Mouse (Mus musculus) Patski (cell line): ENCODE results near the gene Anks1. TPM values are rescaled to one million over a fixed set of nuclear protein-coding genes. Genes with fewer than 3 reads are reported as not detected.

ENCODE experiments used
- ATAC-seq: fragments of 100-300 bp; one replicate; pipeline ENCODE4 v1.8.0; 2021
- CTCF ChIA-PET: fragments of 350-600 bp; sonication (Branson Sonifier 250); formaldehyde crosslinking; loops from one replicate; lab custom pipeline; 2022; ENCODE audit warnings: inconsistent platforms; lab: Charles Lee
- POLR2A ChIA-PET: fragments of 350-600 bp; sonication (Branson Sonifier 250); formaldehyde crosslinking; loops from one replicate; lab custom pipeline; 2022; ENCODE audit warnings: antibody characterized with exemption, inconsistent platforms; lab: Charles Lee
- DNase-seq: peaks from one replicate; pipeline ENCODE4 v3.0.0-alpha.2; 2011; ENCODE audit warnings: low read depth, low spot score
- H3K27me3 ChIP-seq: fragments of 371-371 bp; one replicate; pipeline ENCODE4 v1.5.1; 2021
- CTCF ChIP-seq: fragments of 100-300 bp; IDR thresholded peaks from one replicate; pipeline ENCODE4 v1.5.1; 2021
- in situ Hi-C: fragments of 300-500 bp; cut with MboI; formaldehyde crosslinking; loops from 3 replicates; pipeline ENCODE4 v1.11.1; 2018; ENCODE audit warnings: low pct_unique_long_range_greater_than_20kb, mixed read lengths
- polyA plus RNA-seq: library from polyadenylated mRNA; unstranded; gene quantifications from one replicate; pipeline ENCODE4 v1.2.3, GENCODE M21; 2021

Anks1 gene
- polyA plus RNA-seq, 1 experiment from 2014 or later, result 15.3 TPM

DNA sequence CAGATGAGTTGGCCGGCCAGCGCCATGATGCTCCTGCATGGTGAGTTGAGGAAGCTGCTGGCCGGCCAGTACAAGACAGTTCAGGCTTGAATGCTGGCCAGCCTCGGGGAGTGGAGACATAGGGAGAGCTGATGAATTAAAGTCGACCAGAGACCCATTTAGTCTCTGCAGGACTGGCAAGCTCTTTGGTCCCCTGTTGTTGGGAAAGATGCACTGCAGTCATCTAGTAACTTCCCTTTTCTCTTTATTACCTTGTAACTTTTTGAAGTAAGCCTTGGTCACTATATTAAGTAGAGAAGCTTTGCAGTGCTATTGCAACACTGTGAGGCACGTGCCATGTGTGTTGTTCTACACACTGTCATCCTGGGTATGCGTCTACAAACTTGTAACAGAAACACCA, 16.4 kb downstream of the Anks1 start:
- in situ Hi-C loops, result no loop called here
- ChIA-PET CTCF (no interaction called here), POLR2A (no interaction called here)
- no peaks in the 10 kb centered on the region for H3K27me3 ChIP-seq
- no peak for TF ChIP-seq CTCF
- no peak for ATAC-seq
- no peak for DNase-seq

DNA sequence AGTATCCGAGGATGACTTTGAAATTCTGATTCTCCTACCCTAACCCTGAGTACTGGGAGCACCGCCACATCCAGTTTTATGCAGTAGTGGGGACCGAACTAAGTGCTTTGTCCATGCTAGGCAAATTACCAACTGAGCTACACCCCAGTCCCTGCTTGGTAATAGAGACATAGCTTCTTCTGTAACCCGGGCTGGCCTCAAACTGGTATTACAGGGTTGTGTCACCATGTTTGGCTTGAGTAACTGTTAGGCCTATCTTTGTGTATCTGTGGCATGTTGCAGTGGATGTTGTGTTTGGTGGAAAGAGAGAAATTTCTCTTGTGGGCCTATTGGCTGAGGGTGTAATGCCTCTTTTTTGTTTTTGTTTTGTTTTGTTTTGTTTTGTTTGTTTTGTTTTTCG, 21.2 kb downstream of the Anks1 start:
- no peaks in the 10 kb centered on the region for H3K27me3 ChIP-seq
- ChIA-PET POLR2A (no interaction called here), CTCF (no interaction called here)
- in situ Hi-C loops, result no loop called here
- no peak for TF ChIP-seq CTCF
- no peak for ATAC-seq
- DNase-seq, result no peak

DNA sequence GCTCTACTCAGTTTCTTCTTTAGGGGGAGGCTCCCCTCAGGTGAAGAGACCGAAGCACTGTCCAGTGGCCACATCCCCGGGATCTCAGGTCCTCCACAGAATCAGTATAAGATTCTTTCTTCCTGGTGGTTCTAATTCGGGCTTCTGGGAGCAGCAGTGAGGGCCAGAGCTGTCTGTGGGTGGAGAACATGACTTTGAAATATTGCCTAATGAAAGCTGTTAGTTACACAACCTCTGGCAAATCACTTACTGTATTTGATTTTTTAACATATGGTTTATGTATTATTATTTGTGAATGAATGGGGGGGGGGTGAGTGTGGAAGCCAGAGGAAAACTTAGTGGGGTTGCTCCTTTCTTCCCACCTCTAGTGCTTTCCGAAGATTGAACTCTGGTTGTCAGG, 22.7 kb downstream of the Anks1 start:
- H3K27me3 ChIP-seq, result no peaks in the 10 kb centered on the region
- DNase-seq (no peak), ATAC-seq (no peak)
- CTCF ChIA-PET, result no interaction called here
- in situ Hi-C loops, result no loop called here
- no peak for TF ChIP-seq CTCF
- POLR2A ChIA-PET, result no interaction called here

- TF ChIP-seq CTCF, result no peak
- no peaks in the 10 kb centered on the region for H3K27me3 ChIP-seq
- ATAC-seq (no peak), DNase-seq (no peak)
- in situ Hi-C loops, result no loop called here
- ChIA-PET POLR2A (interaction anchor here (0.9 kb wide), 1 partner anchor 12 kb away, joined by 3 read pairs; no protein-coding TSS in a partner anchor), CTCF (no interaction called here)
These were observed 25.2 kb downstream of the Anks1 start for GRCm38 (mm10) chr17:27934136-27934910.

DNA sequence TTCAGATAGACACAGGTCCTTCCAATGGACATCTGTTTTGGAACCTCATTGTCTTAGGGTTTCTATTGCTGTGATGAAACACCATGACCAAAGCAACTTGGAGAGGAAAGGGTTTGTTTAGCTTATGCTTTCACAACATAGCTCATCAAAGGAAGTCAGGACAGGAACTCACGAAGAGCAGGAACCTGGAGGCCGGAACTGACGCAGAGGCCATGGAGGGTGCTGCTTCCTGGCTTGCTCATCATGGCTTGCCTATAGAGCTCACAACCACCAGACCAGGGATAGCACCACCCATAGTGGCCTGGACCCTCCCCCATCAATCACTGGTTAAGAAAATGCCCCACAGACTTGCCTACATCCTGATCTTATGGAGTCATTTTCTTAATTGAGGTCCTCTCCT, 26.0 kb downstream of the Anks1 start:
- in situ Hi-C loops, result no loop called here
- POLR2A ChIA-PET, result interaction anchor here (0.9 kb wide), 1 partner anchor 11 kb away, joined by 3 read pairs; no protein-coding TSS in a partner anchor
- CTCF ChIA-PET, result no interaction called here
- TF ChIP-seq CTCF, result no peak
- ATAC-seq (no peak), DNase-seq (no peak)
- no peaks in the 10 kb centered on the region for H3K27me3 ChIP-seq

GRCm38 (mm10) chr17:27937054-27937615, 28.0 kb downstream of the Anks1 start:
- no peak for TF ChIP-seq CTCF
- ATAC-seq (no peak), DNase-seq (no peak)
- CTCF ChIA-PET, result interaction anchor here (2.1 to 2.2 kb wide), 2 partner anchors 11 to 15 kb away, joined by 4 to 6 read pairs; no protein-coding TSS in a partner anchor
- in situ Hi-C loops, result no loop called here
- H3K27me3 ChIP-seq, result no peaks in the 10 kb centered on the region
- POLR2A ChIA-PET, result no interaction called here

DNA sequence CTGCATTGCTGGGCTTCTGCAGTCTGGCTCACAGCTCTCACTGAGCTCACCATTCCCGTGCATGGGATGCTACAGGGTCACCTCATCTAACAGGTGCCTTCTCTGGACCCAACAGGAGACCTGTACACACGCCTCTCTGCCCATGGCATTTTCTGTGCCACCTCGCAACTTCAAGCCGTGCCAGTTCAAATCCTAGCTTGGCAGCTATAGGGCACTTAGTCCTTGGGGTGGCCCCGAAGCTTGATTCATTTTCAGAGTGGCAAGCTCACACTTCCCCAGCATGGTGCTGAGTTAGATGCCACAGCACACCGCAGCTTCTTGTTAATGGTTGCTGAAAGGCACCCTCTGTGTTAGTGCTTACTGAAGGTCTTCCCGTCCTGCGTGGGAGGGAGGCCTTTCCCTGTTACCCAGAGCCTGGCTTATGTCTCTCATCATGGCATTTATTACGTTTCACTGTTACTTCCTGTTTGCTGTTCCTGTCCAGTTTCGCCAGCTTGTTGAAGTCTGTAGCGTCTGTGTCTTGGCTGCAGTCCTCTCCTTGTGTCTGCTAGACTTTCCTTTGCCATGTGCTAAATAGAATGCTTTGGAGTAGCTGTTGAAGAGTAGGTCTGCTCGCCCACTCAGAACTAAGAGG, 29.1 kb downstream of the Anks1 start:
- POLR2A ChIA-PET, result no interaction called here
- DNase-seq, result no peak
- no peak for ATAC-seq
- no peaks in the 10 kb centered on the region for H3K27me3 ChIP-seq
- in situ Hi-C loops, result no loop called here
- CTCF ChIA-PET, result interaction anchor here (1.0 to 2.1 kb wide), 2 partner anchors 11 to 16 kb away, joined by 3 to 6 read pairs; no protein-coding TSS in a partner anchor
- no peak for TF ChIP-seq CTCF

GRCm38 (mm10) chr17:27939028-27939427, 29.9 kb downstream of the Anks1 start:
- TF ChIP-seq CTCF, result no peak
- ChIA-PET CTCF (interaction anchor here (1.0 to 2.1 kb wide), 2 partner anchors 10 to 17 kb away, joined by 3 to 6 read pairs; no protein-coding TSS in a partner anchor), POLR2A (no interaction called here)
- ATAC-seq (no peak), DNase-seq (no peak)
- in situ Hi-C loops, result no loop called here
- H3K27me3 ChIP-seq, result no peaks in the 10 kb centered on the region

GRCm38 (mm10) chr17:27940352-27940751, 31.2 kb downstream of the Anks1 start:
- in situ Hi-C loops, result no loop called here
- ATAC-seq (no peak), DNase-seq (no peak)
- TF ChIP-seq CTCF, result no peak
- no peaks in the 10 kb centered on the region for H3K27me3 ChIP-seq
- ChIA-PET POLR2A (no interaction called here), CTCF (no interaction called here)

GRCm38 (mm10) chr17:27941178-27941577, 32.1 kb downstream of the Anks1 start:
- no peak for TF ChIP-seq CTCF
- ChIA-PET POLR2A (interaction anchor here (0.7 kb wide), 1 partner anchor 25 kb away, joined by 5 read pairs; no protein-coding TSS in a partner anchor), CTCF (no interaction called here)
- DNase-seq (no peak), ATAC-seq (no peak)
- no peaks in the 10 kb centered on the region for H3K27me3 ChIP-seq
- in situ Hi-C loops, result no loop called here

- POLR2A ChIA-PET, result no interaction called here
- no peak for TF ChIP-seq CTCF
- in situ Hi-C loops, result no loop called here
- no peaks in the 10 kb centered on the region for H3K27me3 ChIP-seq
- no peak for DNase-seq
- CTCF ChIA-PET, result no interaction called here
- no peak for ATAC-seq
These were observed 32.6 kb downstream of the Anks1 start for GRCm38 (mm10) chr17:27941698-27942097.
